Mouse (Mus musculus): Measurements from ENCODE around the gene Idh2. TPM values are rescaled to one million over a fixed set of nuclear protein-coding genes. Genes with fewer than 3 reads are reported as not detected.

Gene Idh2
- total RNA-seq, 4 experiments from 2014 or later = 295 to 383 (median 326) TPM

- no peak for DNase-seq (ENCODE audit: low spot score in 2 of 2)
Observed at GRCm38 (mm10) chr7:80123672-80124071, 8.5 kb upstream of the Idh2 start.

- DNase-seq (ENCODE audit: low spot score in 2 of 2) = no peak
Observed at GRCm38 (mm10) chr7:80123115-80123514, 7.9 kb upstream of the Idh2 start.

- DNase-seq (ENCODE audit: low spot score in 2 of 2) = no peak
Observed at GRCm38 (mm10) chr7:80121083-80121482, 5.9 kb upstream of the Idh2 start.

GRCm38 (mm10) chr7:80119198-80119597, 4.0 kb upstream of the Idh2 start:
- DNase-seq (ENCODE audit: low spot score in 2 of 2) = peak in 1 of 2 experiments; percentile 33

GRCm38 (mm10) chr7:80116158-80116557, 966 bp upstream of the Idh2 start:
- DNase-seq (ENCODE audit: low spot score in 2 of 2) = no peak

GRCm38 (mm10) chr7:80114451-80115223, 555 bp downstream of the Idh2 start:
- peak in 1 of 2 experiments; percentile 37 for DNase-seq (ENCODE audit: low spot score in 2 of 2)

- DNase-seq (ENCODE audit: low spot score in 2 of 2) = peak in 1 of 2 experiments; percentile 55
Observed at GRCm38 (mm10) chr7:80113989-80114388, 1.2 kb downstream of the Idh2 start.

- DNase-seq (ENCODE audit: low spot score in 2 of 2) = no peak
Observed at GRCm38 (mm10) chr7:80111066-80112045, 3.8 kb downstream of the Idh2 start.

GRCm38 (mm10) chr7:80106441-80106840, 8.8 kb downstream of the Idh2 start:
- no peak for DNase-seq (ENCODE audit: low spot score in 2 of 2)

- no peak for DNase-seq (ENCODE audit: low spot score in 2 of 2)
Observed at GRCm38 (mm10) chr7:80105637-80106390, 9.4 kb downstream of the Idh2 start.

- DNase-seq (ENCODE audit: low spot score in 2 of 2) = no peak
Observed at GRCm38 (mm10) chr7:80103335-80103734, 11.9 kb downstream of the Idh2 start.

- no peak for DNase-seq (ENCODE audit: low spot score in 2 of 2)
Observed at GRCm38 (mm10) chr7:80098389-80098976, 16.7 kb downstream of the Idh2 start.

GRCm38 (mm10) chr7:80095598-80096309, 19.4 kb downstream of the Idh2 start:
- no peak for DNase-seq (ENCODE audit: low spot score in 2 of 2)

GRCm38 (mm10) chr7:80094481-80094880, 20.7 kb downstream of the Idh2 start:
- DNase-seq (ENCODE audit: low spot score in 2 of 2) = no peak

- no peak for DNase-seq (ENCODE audit: low spot score in 2 of 2)
Observed at GRCm38 (mm10) chr7:80092351-80093046, 22.7 kb downstream of the Idh2 start.

- no peak for DNase-seq (ENCODE audit: low spot score in 2 of 2)
Observed at GRCm38 (mm10) chr7:80091866-80092210, 23.4 kb downstream of the Idh2 start.

GRCm38 (mm10) chr7:80091004-80091865, 24.0 kb downstream of the Idh2 start:
- DNase-seq (ENCODE audit: low spot score in 2 of 2) = no peak

GRCm38 (mm10) chr7:80090191-80091003, 24.8 kb downstream of the Idh2 start:
- DNase-seq (ENCODE audit: low spot score in 2 of 2) = no peak
